Mouse (Mus musculus): ENCODE results near the gene Gnat3.
A peak's percentile ranks its signal among the peaks of the same experiment; 100 is the strongest.

Gnat3 gene

DNA sequence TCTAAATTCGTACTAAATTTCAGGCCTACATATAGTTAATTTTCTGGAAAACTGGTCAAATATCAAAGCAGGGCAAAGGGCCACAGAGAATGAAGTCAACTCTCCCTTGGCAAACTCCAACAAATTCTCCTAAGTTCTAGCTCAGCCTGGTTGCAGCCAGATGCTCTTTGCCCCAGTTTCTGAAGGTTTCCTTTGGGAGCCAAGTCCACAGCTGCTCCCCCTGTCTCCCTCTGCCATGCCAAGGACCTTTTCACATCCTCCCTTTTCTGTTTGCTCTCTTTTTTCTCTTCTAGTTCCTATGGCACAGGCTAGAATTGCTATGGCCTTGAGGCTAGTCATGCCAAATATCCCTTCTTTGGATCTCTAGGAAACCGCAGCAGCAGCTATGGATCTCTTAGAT is 43.8 kb downstream of the Gnat3 start:
- no peak for DNase-seq (ENCODE audit: low spot score in 2 of 2)

GRCm38 (mm10) chr5:18007067-18007466 is 44.7 kb downstream of the Gnat3 start:
- DNase-seq (ENCODE audit: low spot score in 2 of 2), result no peak

GRCm38 (mm10) chr5:18010301-18010700 is 48.0 kb downstream of the Gnat3 start:
- DNase-seq (ENCODE audit: low spot score in 2 of 2), result no peak

- no peak for DNase-seq (ENCODE audit: low spot score in 2 of 2)
These were observed 50.8 kb downstream of the Gnat3 start for GRCm38 (mm10) chr5:18013196-18013595.

- no peak for DNase-seq (ENCODE audit: low spot score in 2 of 2)
These were observed 52.0 kb downstream of the Gnat3 start for GRCm38 (mm10) chr5:18014209-18014829.

DNA sequence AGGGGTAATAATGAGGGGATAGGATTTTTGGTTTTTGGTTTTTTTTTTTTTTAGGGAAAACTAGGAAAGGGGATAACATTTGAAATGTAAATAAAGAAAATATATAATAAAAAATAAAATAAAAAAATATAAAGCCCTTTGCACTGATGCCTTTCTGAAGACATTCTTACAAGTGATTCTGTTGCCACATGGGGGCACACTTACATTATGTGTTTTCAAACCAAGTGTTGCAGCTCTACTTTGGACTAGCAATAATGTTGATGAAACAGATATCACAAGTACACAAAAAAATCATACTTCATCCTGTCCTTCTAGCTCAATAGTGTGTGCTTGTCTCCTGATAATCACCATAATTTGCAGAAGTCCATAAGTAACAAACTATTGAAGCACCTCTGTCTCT is 61.0 kb downstream of the Gnat3 start:
- peak in 1 of 2 experiments; percentile 42 for DNase-seq (ENCODE audit: low spot score in 2 of 2)

- no peak for DNase-seq (ENCODE audit: low spot score in 2 of 2)
These were observed 65.2 kb downstream of the Gnat3 start for GRCm38 (mm10) chr5:18027531-18027930.

GRCm38 (mm10) chr5:18035848-18036638 is 73.7 kb downstream of the Gnat3 start:
- DNase-seq (ENCODE audit: low spot score in 2 of 2), result peak in 1 of 2 experiments; percentile 25

DNA sequence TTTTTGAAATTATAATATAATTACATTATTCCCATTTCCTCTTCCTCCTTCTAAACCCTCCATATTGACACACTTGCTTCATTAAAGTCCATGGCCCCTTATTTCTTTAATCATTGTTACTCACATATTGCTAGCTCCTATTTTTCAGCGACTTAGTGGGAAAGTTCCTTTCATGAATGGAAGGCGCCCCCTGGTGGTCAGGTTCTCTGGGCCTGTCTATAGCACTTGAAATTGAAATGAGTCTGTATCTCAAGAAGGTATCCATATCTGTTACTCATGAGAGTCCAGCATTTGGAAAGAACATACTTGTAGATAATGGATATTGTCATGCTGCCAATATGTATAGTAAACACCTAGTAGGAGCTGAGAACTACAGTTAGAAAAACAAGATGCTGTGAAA is 80.7 kb downstream of the Gnat3 start:
- DNase-seq (ENCODE audit: low spot score in 2 of 2), result peak in 1 of 2 experiments; percentile 65

- no peak for DNase-seq (ENCODE audit: low spot score in 2 of 2)
These were observed 86.5 kb downstream of the Gnat3 start for GRCm38 (mm10) chr5:18048841-18049240.

DNA sequence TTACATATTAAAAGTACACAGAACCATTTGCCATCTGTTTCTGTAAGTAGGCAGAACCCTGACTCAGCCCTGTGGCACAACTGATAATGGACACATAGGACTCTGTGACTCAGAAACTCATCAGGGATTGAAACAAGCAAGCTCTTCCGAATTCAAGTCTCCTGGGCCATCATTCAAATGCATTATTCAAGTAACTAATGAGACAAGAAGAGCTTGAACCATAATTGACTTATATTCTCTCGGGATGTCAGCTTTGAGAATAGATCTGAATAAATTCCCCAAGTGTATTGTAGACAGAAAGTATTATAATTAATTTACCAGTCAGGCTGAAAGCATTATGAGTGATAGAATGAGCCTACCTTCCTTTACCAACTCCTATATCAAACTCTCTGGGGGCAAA is 93.0 kb downstream of the Gnat3 start:
- no peak for DNase-seq (ENCODE audit: low spot score in 2 of 2)

Measured in left cerebral cortex, adult 9 months (tissue).